15 mouse cellular contexts compared by ENCODE assay signal in genomic region chr14:76271190-76271589, GRCm38 (mm10).
"Had no signal": no experiment of that assay in that cellular context is flagged by ENCODE, and none has a peak within 500 bp of the region (broad histone marks: within the 10 kb centered on the region; RNA-seq: fewer than 3 reads in every experiment).

No protein-coding gene starts in this region.

- H3K9ac ChIP-seq: neural tube, embryonic 15.5 days; stomach, embryonic 15.5 days had no signal

- DNase-seq: retina, postnatal 1 day; right cerebral cortex, adult 18-20 months; right cerebral cortex, postnatal 14 days; right cerebral cortex, postnatal 25 days; right cerebral cortex, postnatal 4 days; spleen, adult 18-20 months; thymus, adult 18-20 months; thymus, adult 2 months; thymus, postnatal 14 days; thymus, postnatal 25 days; thymus, postnatal 36 days; thymus, postnatal 4 days had no signal

- H3K4me1 ChIP-seq: neural tube, embryonic 15.5 days; stomach, embryonic 15.5 days had no signal

- H3K36me3 ChIP-seq: neural tube, embryonic 15.5 days; stomach, embryonic 15.5 days had no signal

- H3K27ac ChIP-seq: neural tube, embryonic 15.5 days; stomach, embryonic 15.5 days; stomach, postnatal 0 days had no signal

- H3K9me3 ChIP-seq: neural tube, embryonic 15.5 days; stomach, embryonic 15.5 days had no signal

- H3K4me2 ChIP-seq: neural tube, embryonic 15.5 days; stomach, embryonic 15.5 days had no signal

- H3K27me3 ChIP-seq: neural tube, embryonic 15.5 days; stomach, embryonic 15.5 days had no signal

- H3K4me3 ChIP-seq: neural tube, embryonic 15.5 days; stomach, embryonic 15.5 days had no signal
